Mouse (Mus musculus) embryo, embryonic 9.5 days (tissue): ENCODE results near the gene Sh3rf1.

Experiments
- DNase-seq: peaks from one replicate; pipeline ENCODE4 v3.0.0-alpha.2; 2017; ENCODE audit errors: extremely low spot score

Sh3rf1 gene

GRCm38 (mm10) chr8:61223729-61224379 lies at the start of gene Sh3rf1:
Gene Sh3rf1, plus strand, starts transcription at chr8:61223872.
- peak; percentile 89 for DNase-seq

GRCm38 (mm10) chr8:61173921-61174492 lies 49.7 kb upstream of the Sh3rf1 start:
- DNase-seq = no peak

GRCm38 (mm10) chr8:61175876-61176275 lies 47.8 kb upstream of the Sh3rf1 start:
- DNase-seq = no peak

- DNase-seq = no peak
Measured at GRCm38 (mm10) chr8:61177680-61178593, 45.7 kb upstream of the Sh3rf1 start.

GRCm38 (mm10) chr8:61178594-61179140 lies 45.0 kb upstream of the Sh3rf1 start:
- no peak for DNase-seq

GRCm38 (mm10) chr8:61181592-61181991 lies 42.1 kb upstream of the Sh3rf1 start:
- no peak for DNase-seq

GRCm38 (mm10) chr8:61182020-61182419 lies 41.7 kb upstream of the Sh3rf1 start:
- DNase-seq = no peak

- no peak for DNase-seq
Measured at GRCm38 (mm10) chr8:61185274-61186198, 38.1 kb upstream of the Sh3rf1 start.

- no peak for DNase-seq
Measured at GRCm38 (mm10) chr8:61194306-61194925, 29.3 kb upstream of the Sh3rf1 start.

GRCm38 (mm10) chr8:61200254-61200887 lies 23.3 kb upstream of the Sh3rf1 start:
- DNase-seq = no peak

GRCm38 (mm10) chr8:61203035-61203826 lies 20.4 kb upstream of the Sh3rf1 start:
- no peak for DNase-seq

- DNase-seq = no peak
Measured at GRCm38 (mm10) chr8:61206876-61207275, 16.8 kb upstream of the Sh3rf1 start.

GRCm38 (mm10) chr8:61207636-61208035 lies 16.0 kb upstream of the Sh3rf1 start:
- DNase-seq = no peak

GRCm38 (mm10) chr8:61208719-61209118 lies 15.0 kb upstream of the Sh3rf1 start:
- no peak for DNase-seq

GRCm38 (mm10) chr8:61210836-61211235 lies 12.8 kb upstream of the Sh3rf1 start:
- DNase-seq = no peak

GRCm38 (mm10) chr8:61215081-61215819 lies 8.4 kb upstream of the Sh3rf1 start:
- peak; percentile 30 for DNase-seq

- DNase-seq = peak; percentile 15
Measured at GRCm38 (mm10) chr8:61217017-61217416, 6.7 kb upstream of the Sh3rf1 start.

- DNase-seq = no peak
Measured at GRCm38 (mm10) chr8:61217426-61217825, 6.2 kb upstream of the Sh3rf1 start.

GRCm38 (mm10) chr8:61218439-61218838 lies 5.2 kb upstream of the Sh3rf1 start:
- DNase-seq = no peak
